Mouse (Mus musculus) CH12.LX (cell line): Measurements from ENCODE around the gene Lrig3.

ENCODE experiments used
- MAFK ChIP-seq: IDR thresholded peaks from 2 replicates; pipeline ENCODE4 v1.6.1; 2011; ENCODE audit warnings: low read length, improper control_type of control experiment; ENCODE audit not compliant: insufficient replicate concordance
- POLR2A ChIP-seq: IDR thresholded peaks from 2 replicates; pipeline ENCODE4 v1.6.1; 2011; ENCODE audit warnings: low read depth, mild to moderate bottlenecking, improper control_type of control experiment, low read length
- POLR2AphosphoS2 ChIP-seq: IDR thresholded peaks from 2 replicates; pipeline ENCODE4 v1.6.1; 2011; ENCODE audit warnings: low read depth, low read length, improper control_type of control experiment
- SIN3A ChIP-seq: IDR thresholded peaks from 2 replicates; pipeline ENCODE4 v1.6.1; 2012; ENCODE audit warnings: low read length, improper control_type of control experiment, inconsistent platforms

- TF ChIP-seq MAFK (no peak), SIN3A (no peak), POLR2AphosphoS2 (no peak), POLR2A (no peak)
These were observed 62.8 kb downstream of the Lrig3 start for GRCm38 (mm10) chr10:126028574-126029440.
